Mouse (Mus musculus) liver, embryonic 12.5 days (tissue): Measurements from ENCODE around the gene Fbxl8. TPM values are rescaled to one million over a fixed set of nuclear protein-coding genes. Genes with fewer than 3 reads are reported as not detected.
"Not testable (repeated sequence)": the region's sequence is repeated elsewhere in the genome, so short reads cannot be mapped to it uniquely, and the experiment has no call there.

Experiments used
- ATAC-seq: fragments of 200-750 bp; cut with Nextera tagmentation; 2 replicates; pipeline ENCODE4 v1.8.0; 2017; ENCODE audit warnings: moderate number of reproducible peaks, mild to moderate bottlenecking, moderate library complexity
- H3K27ac ChIP-seq: fragments of 300-500 bp; sonication (generic); 2 replicates; pipeline ENCODE4 v1.5.1; 2016; ENCODE audit warnings: mild to moderate bottlenecking
- H3K27me3 ChIP-seq: fragments of 300-500 bp; sonication (generic); replicated peaks from 2 replicates; pipeline ENCODE4 v1.6.1; 2016; ENCODE audit warnings: mild to moderate bottlenecking, moderate library complexity
- H3K36me3 ChIP-seq: fragments of 300-500 bp; sonication (generic); 2 replicates; pipeline ENCODE4 v1.6.1; 2016; ENCODE audit warnings: mild to moderate bottlenecking, moderate library complexity
- H3K4me1 ChIP-seq: fragments of 300-500 bp; sonication (generic); 2 replicates; pipeline ENCODE4 v1.6.1; 2016
- H3K4me2 ChIP-seq: fragments of 300-500 bp; sonication (generic); 2 replicates; pipeline ENCODE4 v1.6.1; 2016; ENCODE audit warnings: mild to moderate bottlenecking, moderate library complexity
- H3K4me3 ChIP-seq: fragments of 300-500 bp; sonication (generic); 2 replicates; pipeline ENCODE4 v1.5.1; 2016; ENCODE audit warnings: mild to moderate bottlenecking, moderate library complexity
- H3K9ac ChIP-seq: fragments of 300-500 bp; sonication (generic); 2 replicates; pipeline ENCODE4 v1.6.1; 2016; ENCODE audit warnings: mild to moderate bottlenecking, moderate library complexity
- H3K9me3 ChIP-seq: fragments of 300-500 bp; sonication (generic); replicated peaks from 2 replicates; pipeline ENCODE4 v1.6.1; 2016; ENCODE audit warnings: mild to moderate bottlenecking, moderate library complexity
- WGBS: fragments of 180-500 bp; shearing (Covaris S2); methylation state at CpG from one replicate; pipeline ENCODE4 v1.1.7; 2016; ENCODE audit not compliant: insufficient replicate concordance; 5-methylcytosine and 5-hydroxymethylcytosine counted together
- polyA plus RNA-seq: library from polyadenylated mRNA; unstranded; fragments of >200 nt; fragmentation: Nextera tagmentation; extraction: Ambion mirVana; gene quantifications from 2 replicates; pipeline ENCODE4 v1.2.1, GENCODE M21; 2016

Gene Fbxl8
- polyA plus RNA-seq, 1 experiment from 2014 or later, result 1.2 TPM

- Histone ChIP-seq H3K27ac (peak within 1 kb of the TSS; percentile 59), H3K4me3 (peak within 1 kb of the TSS; percentile 53), H3K4me2 (peak within 1 kb of the TSS; percentile 85), H3K4me1 (peaks cover 33% of the 10 kb centered on the region), H3K9ac (peak within 1 kb of the TSS; percentile 25; the same call in 1 of the 2 replicates), H3K9me3 (no peaks in the 10 kb centered on the region), H3K36me3 (no peaks in the 10 kb centered on the region), H3K27me3 (peaks cover 34% of the 10 kb centered on the region)
- peak; percentile 16 for ATAC-seq
- 4% methylated on average over 43 of the region's 43 CpGs for WGBS
Measured at GRCm38 (mm10) chr8:105289805-105290460, 25.5 kb downstream of the Fbxl8 start, which contains the start of gene 4931428F04Rik. Gene 4931428F04Rik (minus strand): TSS chr8:105289864.

- no peak overlapping the region for H3K27ac ChIP-seq
- WGBS, result 17% methylated on average over 31 of the region's 31 CpGs
- peaks cover 26% of the 10 kb centered on the region for H3K27me3 ChIP-seq
- H3K4me2 ChIP-seq, result peak overlapping the region; percentile 85
- no peak for ATAC-seq
- H3K9me3 ChIP-seq, result no peaks in the 10 kb centered on the region
- peak overlapping the region; percentile 53 for H3K4me3 ChIP-seq
- no peak overlapping the region for H3K9ac ChIP-seq
- H3K36me3 ChIP-seq, result no peaks in the 10 kb centered on the region
- H3K4me1 ChIP-seq, result peaks cover 36% of the 10 kb centered on the region
Measured at GRCm38 (mm10) chr8:105290554-105291314, 26.3 kb downstream of the Fbxl8 start.

- H3K9me3 ChIP-seq, H3K36me3 ChIP-seq, ATAC-seq, H3K9ac ChIP-seq, H3K4me3 ChIP-seq, H3K27ac ChIP-seq, H3K4me2 ChIP-seq: not testable (repeated sequence)
- peaks cover 42% of the 10 kb centered on the region for H3K4me1 ChIP-seq
- 77% methylated on average over 8 of the region's 8 CpGs for WGBS
- H3K27me3 ChIP-seq, result peaks cover 19% of the 10 kb centered on the region
Measured at GRCm38 (mm10) chr8:105291364-105291763, 26.9 kb downstream of the Fbxl8 start.

- ATAC-seq, result not testable (repeated sequence)
- 44% methylated on average over 3 of the region's 3 CpGs for WGBS
Measured at GRCm38 (mm10) chr8:105291802-105292201, 27.4 kb downstream of the Fbxl8 start.

GRCm38 (mm10) chr8:105292471-105292870 is 28.0 kb downstream of the Fbxl8 start:
- ATAC-seq, result no peak
- H3K4me1 ChIP-seq, result peaks cover 51% of the 10 kb centered on the region
- no peak overlapping the region for H3K4me2 ChIP-seq
- no peak overlapping the region for H3K27ac ChIP-seq
- no peaks in the 10 kb centered on the region for H3K36me3 ChIP-seq
- H3K9me3 ChIP-seq, result no peaks in the 10 kb centered on the region
- peaks cover 12% of the 10 kb centered on the region for H3K27me3 ChIP-seq
- 77% methylated on average over 7 of the region's 7 CpGs for WGBS
- H3K4me3 ChIP-seq, result no peak overlapping the region
- H3K9ac ChIP-seq, result no peak overlapping the region

More at GRCm38 (mm10) chr8:105291802-105292201, 27.4 kb downstream of the Fbxl8 start:
- H3K4me2 ChIP-seq, H3K9ac ChIP-seq, H3K4me3 ChIP-seq, H3K27ac ChIP-seq, H3K9me3 ChIP-seq, H3K36me3 ChIP-seq: not testable (repeated sequence)
- Histone ChIP-seq H3K4me1 (peaks cover 46% of the 10 kb centered on the region), H3K27me3 (peaks cover 15% of the 10 kb centered on the region)

GRCm38 (mm10) chr8:105293405-105293804 is 29.0 kb downstream of the Fbxl8 start:
- H3K9me3 ChIP-seq, result no peaks in the 10 kb centered on the region
- peaks cover 49% of the 10 kb centered on the region for H3K4me1 ChIP-seq
- H3K4me2 ChIP-seq, result no peak overlapping the region
- WGBS, result 74% methylated on average over 19 of the region's 19 CpGs
- H3K36me3 ChIP-seq, result peaks cover 3% of the 10 kb centered on the region
- no peak overlapping the region for H3K4me3 ChIP-seq
- H3K27me3 ChIP-seq, result peaks cover 12% of the 10 kb centered on the region
- H3K9ac ChIP-seq, result no peak overlapping the region
- no peak for ATAC-seq
- H3K27ac ChIP-seq, result no peak overlapping the region

GRCm38 (mm10) chr8:105294776-105295175 is 30.3 kb downstream of the Fbxl8 start:
- Histone ChIP-seq H3K4me3 (peak overlapping the region; percentile 30; the same call in 1 of the 2 replicates), H3K36me3 (peaks cover 16% of the 10 kb centered on the region), H3K9ac (no peak overlapping the region), H3K27ac (no peak overlapping the region), H3K4me1 (peaks cover 49% of the 10 kb centered on the region), H3K4me2 (peak overlapping the region; percentile 79), H3K27me3 (peaks cover 11% of the 10 kb centered on the region), H3K9me3 (no peaks in the 10 kb centered on the region)
- ATAC-seq, result no peak
- 70% methylated on average over 9 of the region's 9 CpGs for WGBS

- Histone ChIP-seq H3K9ac (no peak overlapping the region), H3K27ac (peak overlapping the region; percentile 53; the same call in 1 of the 2 replicates)
- no peak for ATAC-seq
Measured at GRCm38 (mm10) chr8:105295256-105295655, 30.8 kb downstream of the Fbxl8 start.

GRCm38 (mm10) chr8:105295895-105296573 is 31.6 kb downstream of the Fbxl8 start, which contains the start of gene Exoc3l:
Gene Exoc3l (minus strand): TSS chr8:105296101.
- Histone ChIP-seq H3K27ac (peak within 1 kb of the TSS; percentile 93), H3K4me1 (peaks cover 47% of the 10 kb centered on the region), H3K4me3 (peak within 1 kb of the TSS; percentile 97), H3K9me3 (no peaks in the 10 kb centered on the region), H3K27me3 (no peaks in the 10 kb centered on the region; the same call in 1 of the 2 replicates), H3K4me2 (peak within 1 kb of the TSS; percentile 79), H3K9ac (peak within 1 kb of the TSS; percentile 97), H3K36me3 (peaks cover 29% of the 10 kb centered on the region)
- ATAC-seq, result no peak
- WGBS, result 30% methylated on average over 11 of the region's 11 CpGs

More at GRCm38 (mm10) chr8:105295256-105295655, 30.8 kb downstream of the Fbxl8 start:
- Histone ChIP-seq H3K4me2 (peak overlapping the region; percentile 79), H3K36me3 (peaks cover 21% of the 10 kb centered on the region), H3K9me3 (no peaks in the 10 kb centered on the region), H3K4me3 (peak overlapping the region; percentile 30), H3K4me1 (peaks cover 47% of the 10 kb centered on the region), H3K27me3 (peaks cover 6% of the 10 kb centered on the region)
- WGBS, result 50% methylated on average over 11 of the region's 11 CpGs

- Histone ChIP-seq H3K9me3 (no peaks in the 10 kb centered on the region), H3K4me1 (peaks cover 59% of the 10 kb centered on the region), H3K36me3 (peaks cover 45% of the 10 kb centered on the region), H3K27me3 (no peaks in the 10 kb centered on the region), H3K4me2 (peak within 1 kb of the TSS; percentile 79), H3K9ac (peak within 1 kb of the TSS; percentile 97), H3K27ac (peak within 1 kb of the TSS; percentile 93), H3K4me3 (peak within 1 kb of the TSS; percentile 97)
- WGBS, result under 1% methylated on average over 57 of the region's 58 CpGs
- peak; percentile 76 for ATAC-seq
Measured at GRCm38 (mm10) chr8:105297511-105298192, 33.2 kb downstream of the Fbxl8 start, which contains the start of gene E2f4. Gene E2f4 (plus strand): TSS chr8:105297663.
